Mouse (Mus musculus) 416B (cell line): Measurements from ENCODE around the gene Xrra1.

Experiments
- DNase-seq: peaks from one replicate; pipeline ENCODE4 v3.0.0; 2011; ENCODE audit warnings: low read depth

The Xrra1 gene

DNA sequence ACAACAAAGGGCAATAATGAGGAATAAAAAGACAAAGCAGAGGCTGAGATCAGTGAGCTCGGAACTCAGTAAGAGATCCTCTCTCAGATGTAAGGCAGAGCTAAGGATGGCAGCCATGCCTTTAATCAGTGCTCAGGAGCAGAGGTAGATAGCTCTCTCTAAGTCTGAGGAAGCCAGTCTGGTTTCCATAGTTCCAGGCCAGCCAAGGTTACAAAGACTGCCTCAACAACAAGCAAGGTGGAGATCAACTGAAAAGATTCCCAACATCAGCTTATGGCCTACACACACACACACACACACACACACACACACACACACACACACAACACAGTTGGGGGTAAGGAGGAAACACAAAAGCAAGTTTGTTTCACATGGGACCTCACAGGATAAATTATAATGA is 7.8 kb upstream of the Xrra1 start:
- no peak for DNase-seq

DNA sequence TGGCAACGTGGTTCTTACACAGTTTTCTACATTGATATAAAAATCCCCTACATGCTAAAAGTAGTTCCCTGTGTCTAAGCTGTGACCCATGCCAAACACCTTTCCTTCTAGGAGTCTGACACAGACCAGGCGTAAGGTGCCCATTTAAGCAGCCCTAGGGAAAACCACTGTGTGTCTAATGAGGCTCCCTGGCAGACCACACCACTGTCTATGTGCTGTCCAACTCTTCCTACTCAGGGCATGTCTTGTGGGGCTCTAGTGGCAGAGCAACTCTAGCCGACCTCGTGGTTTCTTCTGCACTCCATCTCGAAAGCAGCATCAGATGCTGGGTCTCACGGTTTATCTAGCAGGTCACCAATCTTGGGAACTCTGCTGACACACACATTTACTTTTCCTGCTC is 7.3 kb upstream of the Xrra1 start:
- DNase-seq: peak; percentile 14

DNA sequence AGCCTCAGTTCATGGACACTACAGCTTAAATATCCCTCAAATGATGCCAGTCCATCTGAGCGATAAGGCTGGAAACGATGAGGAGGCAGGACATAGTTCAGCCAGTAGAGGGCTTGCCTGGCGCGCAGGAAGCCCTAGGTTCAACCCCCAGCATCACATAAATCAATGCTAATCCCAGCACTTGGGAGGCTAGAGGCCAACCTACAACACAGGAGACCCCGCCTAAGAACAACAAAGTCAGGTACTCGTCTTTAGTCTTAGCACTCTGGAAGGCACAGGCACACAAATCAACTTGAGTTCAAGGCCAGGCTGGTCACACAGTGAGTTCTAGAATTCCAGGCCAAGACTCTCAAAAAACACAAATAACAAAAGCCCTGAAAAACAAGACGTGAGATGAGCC is 5.6 kb upstream of the Xrra1 start:
- no peak for DNase-seq

DNA sequence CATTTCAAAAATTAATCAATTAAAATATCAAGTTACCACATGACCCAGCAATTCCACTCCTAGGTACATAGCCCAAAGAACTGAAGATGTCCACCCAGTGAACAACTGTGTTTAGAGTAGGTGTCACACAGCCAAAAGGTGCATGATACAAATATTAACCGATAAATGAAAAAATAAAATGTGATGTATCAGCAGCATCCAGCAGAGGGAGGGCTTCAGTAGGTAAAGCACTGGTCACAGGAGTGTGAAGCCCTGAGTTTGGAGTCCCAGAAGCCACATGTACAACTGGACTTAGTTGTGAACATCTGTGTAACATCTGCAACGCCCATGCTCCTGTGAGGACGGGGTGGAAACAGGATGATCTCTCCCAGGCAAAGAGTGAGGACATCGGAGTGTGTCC is 4.6 kb upstream of the Xrra1 start:
- DNase-seq: peak; percentile 20

DNA sequence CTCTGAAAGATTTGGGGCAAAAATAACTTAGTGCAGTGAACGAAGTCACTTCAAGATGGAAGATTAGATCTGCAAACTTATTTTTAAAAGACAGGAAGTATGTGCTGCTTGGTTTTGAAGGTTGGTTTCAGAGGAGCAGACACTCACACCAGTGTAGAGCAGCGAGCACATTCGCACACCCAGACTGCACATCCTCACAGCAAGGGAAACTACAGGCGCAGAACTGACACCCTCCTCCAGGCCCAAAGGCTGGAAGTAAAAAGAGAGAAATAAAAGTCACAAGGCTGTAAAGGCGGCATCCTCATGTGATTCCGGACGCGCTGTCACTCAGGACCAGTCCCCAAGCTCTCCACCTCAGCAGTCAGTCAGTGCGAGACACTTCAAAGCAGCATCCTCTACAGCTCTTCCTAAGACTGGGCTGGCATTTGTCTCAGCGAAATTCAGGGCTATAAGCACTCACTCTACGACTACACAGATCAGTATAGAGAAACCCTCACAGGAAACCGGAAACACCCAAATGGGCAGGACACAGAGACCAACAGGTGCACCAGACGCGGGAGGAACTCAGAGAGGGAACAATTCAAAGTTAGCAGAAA is 2.6 kb upstream of the Xrra1 start:
- peak; percentile 21 for DNase-seq

DNA sequence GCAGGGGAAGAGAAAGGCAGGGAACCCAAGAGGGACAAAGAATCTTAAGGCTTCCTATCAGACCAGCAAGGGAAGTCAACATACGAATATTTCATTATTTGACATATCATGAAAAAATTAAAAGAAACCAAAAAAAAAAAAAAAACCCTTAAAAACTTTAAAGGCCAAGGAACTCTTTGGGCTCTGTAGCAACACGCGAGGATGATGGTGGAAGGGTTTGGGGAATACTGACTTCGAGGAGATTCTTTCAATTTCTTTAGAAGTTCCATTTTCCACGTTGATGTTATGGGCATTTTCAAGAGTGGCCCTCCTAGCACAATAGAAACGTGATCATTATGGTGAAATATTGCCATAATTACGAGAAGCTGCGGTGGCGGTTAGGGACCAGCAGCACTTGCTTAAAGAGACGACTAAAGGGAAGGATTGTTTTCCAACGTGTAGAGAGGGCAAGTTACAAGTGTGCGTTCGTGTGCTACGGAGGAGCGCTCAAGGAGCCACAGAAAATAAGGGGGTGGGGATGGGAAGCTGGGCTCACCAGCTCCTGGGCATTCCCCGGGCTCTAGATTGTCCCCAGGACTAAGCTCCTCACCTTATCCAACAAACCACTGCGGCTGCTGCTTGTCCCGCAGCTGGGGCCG is 622 bp upstream of the Xrra1 start:
- no peak for DNase-seq

DNA sequence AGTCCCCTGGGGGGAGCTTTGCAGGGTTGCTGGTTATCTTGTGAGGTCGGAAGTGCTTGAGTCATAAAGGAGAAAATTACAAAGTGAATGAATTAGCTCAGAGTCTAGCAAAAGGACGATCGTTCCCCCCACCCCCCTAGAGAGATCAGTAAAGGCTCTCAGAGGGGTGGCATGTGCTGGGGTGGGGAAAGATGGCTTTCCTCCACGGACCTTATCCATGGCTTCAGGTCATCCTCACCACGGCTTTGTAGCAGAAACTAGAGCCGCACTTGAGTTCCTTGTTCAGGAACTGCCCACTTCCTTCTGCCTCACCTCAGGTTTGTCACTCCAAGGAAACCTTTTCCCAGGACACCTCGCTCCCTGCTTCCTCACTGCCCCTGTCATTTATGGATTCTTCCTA is 4.4 kb downstream of the Xrra1 start, which contains the start of gene Spcs2:
TSS of gene Spcs2 (minus strand) at position 101 of the 400 bp plus-strand sequence.
- DNase-seq: peak; percentile 28

DNA sequence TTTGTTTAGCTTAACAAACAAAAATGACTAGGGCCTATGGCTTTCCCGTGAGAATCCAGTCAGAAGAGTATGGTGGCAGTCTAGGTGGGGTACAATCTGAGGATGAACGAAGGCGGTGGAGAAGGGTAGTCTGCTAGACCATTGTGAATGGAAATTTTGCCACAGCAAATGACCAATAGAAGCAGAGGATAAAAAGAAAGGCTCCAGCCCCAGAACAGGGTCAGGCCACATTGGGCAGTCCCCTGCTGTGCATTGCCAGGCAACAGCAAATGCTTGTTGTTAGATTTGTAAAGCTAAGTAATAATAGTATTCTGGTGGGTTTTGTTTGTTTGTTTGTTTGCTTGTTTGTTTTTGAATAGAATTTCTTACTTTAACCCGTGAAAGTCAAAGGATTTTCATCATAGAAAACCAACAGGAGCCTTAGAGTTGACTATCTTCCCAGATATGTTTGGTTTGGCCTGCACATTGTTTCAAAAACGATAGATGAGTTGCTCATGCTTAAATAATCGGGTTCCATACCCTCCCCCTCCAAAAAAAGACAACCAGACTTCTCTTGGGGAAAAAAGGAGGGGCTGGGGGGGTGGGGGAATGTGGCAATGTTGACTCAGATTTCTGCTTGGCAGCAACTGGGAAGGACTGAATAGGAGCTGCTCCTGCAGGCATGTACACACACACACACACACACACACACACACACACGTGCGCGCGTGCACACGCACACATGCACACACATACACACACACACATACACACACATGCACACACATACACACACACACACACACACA is 5.5 kb downstream of the Xrra1 start:
- DNase-seq: peak; percentile 35

DNA sequence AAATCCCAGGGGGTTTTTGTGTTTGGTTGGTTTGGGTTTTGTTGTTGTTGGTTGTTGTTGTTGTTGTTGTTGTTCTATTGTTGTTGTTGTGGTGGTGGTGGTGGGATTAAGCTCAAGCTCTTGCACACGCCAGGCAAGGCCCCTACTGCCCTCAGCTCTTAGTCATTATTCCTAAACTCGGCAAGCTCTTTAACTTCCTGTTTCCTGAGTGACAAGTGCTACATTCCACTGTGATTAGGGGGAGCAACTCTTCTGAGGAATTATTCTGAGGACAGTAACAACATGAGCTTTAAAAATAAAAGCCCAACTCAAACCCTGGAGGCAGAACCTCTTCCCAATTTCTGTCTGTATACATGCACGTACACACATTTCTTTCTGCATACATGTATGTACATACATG is 6.3 kb downstream of the Xrra1 start:
- peak; percentile 76 for DNase-seq

DNA sequence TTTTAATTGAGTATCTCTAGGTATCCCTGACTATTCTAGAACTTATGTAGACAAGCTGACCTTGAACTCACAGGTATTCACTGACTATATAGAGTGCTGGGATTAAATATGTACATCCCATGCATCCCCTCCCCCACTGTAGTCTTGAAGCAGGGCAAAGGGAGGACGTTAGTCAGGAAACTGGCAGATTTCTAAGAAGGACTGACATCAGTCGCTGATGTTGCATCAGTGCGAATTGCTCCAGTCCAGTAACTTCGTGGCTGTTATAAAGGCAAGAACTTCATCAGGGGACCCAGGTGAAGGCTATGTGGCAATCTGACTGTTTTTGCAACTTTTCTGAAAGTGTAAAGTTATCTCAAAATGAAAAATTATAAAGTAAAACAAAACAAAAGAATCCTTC is 10.4 kb downstream of the Xrra1 start:
- peak; percentile 63 for DNase-seq

DNA sequence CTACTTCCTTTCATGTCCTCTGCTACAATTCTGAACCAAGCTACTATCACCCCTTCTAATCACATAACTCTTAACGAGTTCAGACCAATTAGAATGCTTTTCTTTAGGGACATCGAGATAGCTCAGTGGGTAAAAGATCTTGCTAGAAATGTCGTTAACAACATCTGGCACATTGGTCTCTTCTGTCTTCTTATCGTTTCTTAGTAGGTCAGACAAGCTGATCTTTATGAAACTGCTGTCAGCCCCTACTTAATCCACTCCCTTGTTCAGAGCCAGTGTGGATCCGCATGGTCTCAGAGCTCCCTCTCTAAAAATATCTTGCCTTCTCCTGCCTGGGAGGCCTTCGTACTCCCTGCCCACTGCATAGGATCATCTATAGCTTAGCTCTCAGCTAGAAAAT is 15.0 kb downstream of the Xrra1 start:
- no peak for DNase-seq

DNA sequence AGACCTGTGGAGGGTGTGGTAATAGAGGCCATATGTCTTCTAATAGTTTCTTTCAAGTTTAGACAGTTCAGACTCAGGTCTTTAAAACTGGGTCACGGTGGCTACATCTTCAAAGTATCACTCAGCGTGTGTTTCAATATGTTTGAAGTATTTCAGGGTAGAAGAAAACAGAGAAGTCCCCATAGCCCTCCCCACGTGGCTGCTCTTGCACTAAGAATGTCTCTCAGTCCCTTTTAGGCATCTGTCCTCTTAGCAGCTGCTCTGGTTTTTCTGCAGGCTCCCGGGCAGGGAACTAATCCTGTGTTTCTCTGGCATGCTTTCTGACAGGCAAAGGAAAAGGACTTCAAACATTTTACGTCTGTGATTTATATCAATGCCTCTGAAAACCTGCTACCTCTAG is 17.0 kb downstream of the Xrra1 start:
- DNase-seq: no peak

DNA sequence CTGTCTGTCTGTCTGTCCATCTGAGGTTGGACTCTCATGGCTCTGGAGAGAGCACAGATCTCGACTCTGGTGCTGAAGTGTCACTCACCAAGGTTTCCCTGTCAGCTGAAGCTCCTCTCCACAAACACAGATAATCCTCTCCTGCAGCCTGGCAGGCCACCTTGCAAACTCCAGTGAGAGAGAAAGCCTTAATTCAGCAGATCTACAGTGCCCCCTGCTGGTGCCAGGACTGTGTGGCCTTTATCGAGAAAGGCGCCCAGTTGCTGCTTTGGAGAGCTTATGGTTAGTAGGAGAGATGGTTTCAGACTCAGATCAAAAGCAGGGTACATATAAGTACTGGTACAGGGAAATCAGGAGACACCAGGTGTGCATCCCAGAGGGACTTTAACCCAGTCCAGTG is 17.4 kb downstream of the Xrra1 start:
- DNase-seq: peak; percentile 86

DNA sequence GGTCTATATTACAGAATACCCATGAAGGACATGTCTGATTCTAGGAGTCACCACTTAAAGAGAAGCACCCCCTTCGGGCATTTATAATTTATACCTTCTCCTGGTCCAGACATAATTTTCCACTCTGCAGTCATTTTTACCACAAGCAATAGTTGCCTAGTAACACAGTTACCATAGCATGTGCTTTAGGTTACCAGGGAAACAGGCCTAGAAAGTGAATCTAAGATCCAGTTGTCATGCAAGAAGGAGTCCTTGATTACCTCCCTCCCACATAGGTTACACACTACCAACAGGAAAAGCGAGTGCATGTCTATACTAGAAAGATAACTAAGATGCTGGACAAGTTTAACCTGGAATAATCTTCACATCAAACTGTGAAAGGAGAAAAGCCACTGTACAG is 19.3 kb downstream of the Xrra1 start:
- no peak for DNase-seq

DNA sequence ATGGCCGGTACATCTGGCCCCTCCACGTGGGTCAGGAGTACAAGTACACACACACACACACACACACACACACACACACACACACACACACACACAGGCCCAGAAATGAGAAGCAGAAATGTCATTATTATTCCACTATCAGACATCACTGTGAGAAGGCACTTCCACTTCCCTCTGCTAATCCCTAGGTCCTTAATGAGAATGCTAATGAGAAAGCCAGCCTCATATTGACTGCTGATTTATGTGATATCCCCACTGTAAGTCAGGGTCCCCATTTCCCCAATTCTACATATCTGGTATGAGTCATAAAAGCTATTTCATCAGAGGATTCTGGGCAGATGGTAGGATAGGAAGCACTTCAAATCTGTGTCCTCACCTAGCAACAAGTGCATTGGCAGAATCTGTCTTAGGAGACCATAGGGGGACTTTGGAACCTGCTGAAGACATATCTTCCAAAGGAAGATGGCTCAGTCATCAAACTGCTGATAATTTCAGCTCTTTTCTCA is 28.4 kb downstream of the Xrra1 start:
- DNase-seq: peak; percentile 77

DNA sequence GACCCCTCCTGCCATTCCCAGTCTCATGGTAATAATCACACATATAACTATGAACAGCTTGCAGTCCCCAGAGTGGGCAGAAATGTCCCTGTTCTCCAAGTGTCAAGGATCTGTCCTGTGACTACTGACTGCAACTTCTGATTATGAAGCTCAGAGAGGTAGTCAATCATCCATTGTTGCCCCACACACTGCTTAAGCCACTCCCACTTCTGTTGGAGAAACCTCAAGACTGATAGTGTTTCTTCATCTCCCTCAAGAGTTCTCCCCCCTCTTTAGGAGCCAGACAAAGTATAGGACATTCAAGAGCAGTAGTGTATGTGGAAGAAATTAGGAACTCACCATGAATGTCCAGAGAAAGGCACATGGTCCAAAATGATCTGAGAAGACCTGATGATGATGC is 28.8 kb downstream of the Xrra1 start:
- peak; percentile 68 for DNase-seq

DNA sequence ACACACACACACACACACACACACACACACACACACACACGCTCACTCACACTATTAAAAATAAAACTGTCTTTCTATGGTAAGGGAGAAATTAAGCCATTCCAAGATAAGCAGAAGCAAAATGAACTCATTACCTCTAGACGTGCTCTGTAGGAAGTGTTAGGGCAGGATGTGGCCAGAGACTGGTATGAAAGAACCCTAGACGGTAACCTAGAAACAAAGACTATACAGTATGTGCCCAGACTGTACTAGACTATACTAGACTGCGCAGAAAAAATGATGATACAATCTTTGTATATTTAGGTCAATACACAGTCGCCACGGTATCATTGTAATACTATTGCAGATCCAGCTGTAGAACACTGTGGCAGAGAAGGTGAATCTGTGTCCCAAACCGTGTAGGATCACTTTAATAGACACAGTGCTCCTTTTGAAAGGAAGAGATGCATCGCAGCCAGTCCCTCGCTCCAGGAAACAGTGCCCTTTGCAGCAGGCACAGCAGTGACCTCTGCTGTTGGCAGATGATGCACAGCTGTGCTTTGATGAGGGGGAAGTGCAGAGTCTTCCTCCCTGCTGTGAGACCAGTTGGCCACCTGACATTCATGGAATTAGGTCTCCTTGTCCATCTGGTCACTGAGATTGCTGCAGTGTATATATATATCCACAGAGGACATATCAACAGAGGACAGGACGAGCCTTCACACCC is 30.4 kb downstream of the Xrra1 start:
- peak; percentile 77 for DNase-seq

DNA sequence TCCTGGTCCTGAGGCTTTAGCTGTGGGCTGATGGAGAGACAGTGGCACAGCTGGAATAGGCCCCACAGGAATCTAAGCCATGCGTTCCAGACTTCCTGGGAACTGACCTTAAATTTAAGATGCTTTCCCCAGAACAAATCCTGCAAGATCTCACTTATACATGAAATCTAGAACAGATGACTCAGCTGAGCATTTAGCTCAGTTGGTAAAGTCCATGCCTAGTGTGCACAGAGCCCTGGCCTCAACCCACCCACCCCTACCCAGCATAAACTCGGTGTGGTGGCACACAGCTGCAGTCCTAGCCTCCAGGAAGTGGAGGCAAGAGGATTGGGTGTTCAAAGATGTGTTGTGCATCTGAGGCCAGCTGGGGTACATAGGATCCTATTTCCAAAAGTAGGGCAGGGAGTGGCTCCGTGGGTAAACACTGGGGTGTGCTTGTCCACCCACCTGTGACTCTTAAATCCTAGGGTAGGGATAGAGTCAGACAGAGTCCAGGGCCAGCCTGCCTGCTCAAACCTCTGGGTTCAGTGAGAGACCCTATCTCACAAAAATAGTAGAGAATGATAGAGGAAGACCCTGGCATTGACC is 31.3 kb downstream of the Xrra1 start:
- DNase-seq: no peak

DNA sequence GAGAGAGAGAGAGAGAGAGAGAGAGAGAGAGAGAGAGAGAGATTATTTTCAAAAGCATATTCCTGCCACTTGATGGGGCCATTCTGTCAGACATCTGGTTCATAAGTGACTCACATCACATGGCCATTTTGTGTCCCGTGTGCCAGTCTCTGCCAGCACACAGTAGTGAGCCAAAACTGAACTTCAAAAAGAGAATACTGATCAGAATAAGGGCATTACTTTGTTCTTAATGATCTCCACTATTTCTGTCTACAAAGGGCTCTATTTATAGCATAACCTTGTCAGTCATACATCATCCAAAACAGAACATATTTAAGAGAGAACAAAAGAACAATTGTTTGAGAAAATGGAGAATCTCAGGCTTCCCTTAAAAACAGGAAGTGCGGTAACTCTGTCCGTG is 32.6 kb downstream of the Xrra1 start:
- peak; percentile 76 for DNase-seq

DNA sequence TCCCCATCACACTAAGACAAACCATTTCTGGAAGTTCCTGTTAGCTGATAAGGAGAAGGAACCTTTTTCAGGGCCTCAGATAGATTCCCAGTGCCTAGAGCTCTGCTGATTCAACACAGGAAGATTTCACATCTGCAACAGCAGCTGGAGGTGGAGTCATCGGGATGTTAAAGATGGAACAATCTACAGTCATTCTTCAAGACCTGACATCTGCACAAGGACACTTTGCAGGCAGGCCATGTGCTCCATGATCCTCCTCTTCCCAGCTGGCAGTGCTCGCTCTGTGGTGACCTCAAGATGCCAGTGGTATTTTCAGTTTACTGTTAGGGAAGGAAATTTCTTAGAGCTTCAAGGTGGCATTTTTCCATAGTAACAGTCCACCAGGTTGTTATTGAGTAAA is 33.4 kb downstream of the Xrra1 start:
- no peak for DNase-seq

DNA sequence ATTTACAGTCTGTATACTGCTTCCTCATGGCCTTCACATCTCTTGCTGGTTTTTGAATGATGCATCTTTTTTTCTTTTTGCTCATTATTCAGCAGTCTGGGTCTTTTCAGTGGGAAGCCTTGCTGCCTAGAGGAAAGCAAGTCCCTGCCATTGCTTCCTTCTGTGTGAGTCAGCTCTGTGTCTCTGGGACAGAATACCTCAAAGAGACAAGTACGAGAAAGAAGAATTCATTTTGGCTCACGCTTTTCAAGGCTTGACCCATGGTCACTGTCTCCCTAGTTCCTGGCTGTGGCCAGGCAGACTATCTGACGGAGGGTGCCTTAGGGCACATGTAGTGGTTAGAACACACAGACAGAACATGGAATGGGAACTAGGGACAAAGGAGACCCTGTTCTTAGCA is 35.1 kb downstream of the Xrra1 start:
- no peak for DNase-seq

DNA sequence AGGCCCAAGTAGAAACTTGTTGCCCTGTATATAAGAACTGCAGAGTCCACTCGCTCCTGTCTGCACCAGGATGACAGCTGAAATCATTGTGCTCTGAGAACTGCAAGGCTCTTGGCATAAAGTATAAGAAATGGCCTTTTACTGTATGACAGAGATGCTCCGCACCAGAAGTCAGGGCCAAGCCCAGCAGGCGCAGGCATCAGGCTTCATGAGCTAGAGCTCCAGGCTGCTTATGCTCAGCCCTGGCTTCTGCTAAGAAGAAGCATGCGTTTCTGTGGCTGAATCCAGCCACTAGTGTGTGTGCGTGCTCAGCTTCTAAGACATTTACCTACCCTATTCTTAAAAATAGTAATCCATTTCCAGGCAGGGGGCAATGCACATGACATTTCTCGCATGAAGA is 35.6 kb downstream of the Xrra1 start:
- DNase-seq: no peak
